Mouse (Mus musculus) ZHBTc4 (cell line): ENCODE measurements at regions not wholly inside any gene's neighbourhood (a gene's known extent, or its start where the extent isn't known, plus 50 kb on each side); places are given as distances from the start of the nearest gene placed in this dataset.
A peak's percentile ranks its signal among the peaks of the same experiment; 100 is the strongest.

Experiments used
- DNase-seq: peaks from one replicate; pipeline ENCODE4 v3.0.0-alpha.2; 2011; ENCODE audit warnings: low read depth, low spot score

DNA sequence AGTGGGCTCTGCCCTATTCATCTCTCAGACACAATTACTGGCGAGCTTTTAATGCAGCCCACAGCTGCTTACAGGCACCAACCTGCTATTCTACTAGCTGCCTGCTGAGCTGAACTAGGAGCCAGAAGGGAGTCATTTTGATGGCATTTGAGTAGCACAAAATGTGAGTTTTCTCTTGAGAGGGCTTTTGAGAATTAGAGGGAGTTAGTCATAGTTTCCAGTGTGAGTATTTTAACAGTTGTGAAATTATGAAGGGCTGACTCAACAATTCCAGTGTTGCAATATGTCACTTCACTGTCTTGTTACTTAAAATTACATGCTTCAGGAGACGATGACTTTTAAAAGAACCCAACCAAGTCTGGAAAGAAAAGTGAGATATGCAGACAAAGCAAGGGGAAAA lies 54.4 kb upstream of the Ly86 start:
- no peak for DNase-seq

DNA sequence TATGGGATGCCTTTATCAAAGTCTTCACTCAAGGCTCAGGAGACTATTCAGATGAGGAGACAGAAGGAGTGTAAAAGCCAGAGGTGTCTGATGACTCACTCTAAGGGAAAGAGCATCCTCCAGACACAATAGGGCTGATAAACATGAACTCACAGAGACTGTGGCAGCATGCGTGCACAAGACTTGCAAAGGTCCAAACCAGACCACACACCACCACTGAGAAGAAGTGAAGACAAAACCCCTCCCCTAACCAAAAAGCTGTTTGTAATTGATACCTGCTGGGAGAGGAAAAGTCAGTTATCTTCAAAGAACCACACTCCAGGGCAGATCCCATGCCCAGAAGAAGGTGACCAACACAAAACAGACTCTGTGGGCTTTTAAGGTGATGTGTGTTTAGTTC lies 56.0 kb upstream of the Ly86 start:
- no peak for DNase-seq

DNA sequence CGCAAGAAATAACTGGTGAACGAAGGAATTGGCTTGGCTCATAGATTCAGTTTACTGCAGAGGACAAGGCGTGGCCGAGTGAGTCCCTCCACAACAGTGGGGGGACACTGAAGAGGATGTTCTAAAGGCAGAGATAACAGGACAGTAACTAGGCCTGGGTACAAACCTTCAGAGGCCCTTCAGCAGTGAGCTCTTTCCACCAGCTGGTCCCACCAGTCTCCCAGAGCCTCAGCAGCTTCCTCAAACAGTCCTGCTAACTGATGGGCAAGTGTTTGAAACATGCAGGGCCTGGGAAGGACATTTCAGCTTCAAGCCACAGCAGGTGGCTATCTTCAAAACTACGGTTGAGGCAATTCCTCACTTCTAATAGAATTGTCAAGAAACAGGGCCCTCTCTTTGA lies 62.5 kb upstream of the Ly86 start:
- no peak for DNase-seq

DNA sequence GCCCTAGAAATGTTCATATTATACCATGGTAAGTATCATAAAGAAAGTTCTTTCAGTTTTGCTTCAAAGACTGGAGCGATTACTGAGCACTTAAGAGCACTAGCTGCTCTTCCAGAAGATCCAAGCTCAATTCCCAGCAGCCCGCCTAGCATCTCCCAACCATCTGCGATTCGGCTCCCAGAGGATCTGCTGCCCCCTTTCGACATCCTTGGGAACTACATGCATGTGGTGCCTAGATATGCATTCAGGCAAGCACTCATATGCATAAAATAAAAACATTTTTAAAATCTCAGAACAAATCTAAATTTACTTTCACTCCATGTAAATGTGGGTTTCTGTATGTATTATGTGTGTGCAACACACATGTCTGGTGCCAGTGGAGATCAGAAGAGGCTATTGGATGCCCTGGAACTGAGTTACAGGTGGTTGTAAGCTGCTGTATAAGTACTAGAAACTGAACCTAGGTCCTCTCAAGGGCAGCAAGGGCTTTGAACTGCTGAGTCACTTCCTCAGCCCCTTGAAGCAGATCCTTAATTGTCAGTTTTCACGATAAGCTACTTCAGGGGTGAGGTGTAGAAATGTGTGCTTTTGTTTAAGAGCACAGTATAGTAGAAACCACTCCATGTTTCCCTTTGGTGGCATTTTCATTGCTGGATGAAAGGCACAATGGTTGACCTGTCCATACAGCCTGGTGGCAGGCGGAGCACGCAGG lies 65.8 kb upstream of the Ly86 start:
- DNase-seq, result peak; percentile 50

DNA sequence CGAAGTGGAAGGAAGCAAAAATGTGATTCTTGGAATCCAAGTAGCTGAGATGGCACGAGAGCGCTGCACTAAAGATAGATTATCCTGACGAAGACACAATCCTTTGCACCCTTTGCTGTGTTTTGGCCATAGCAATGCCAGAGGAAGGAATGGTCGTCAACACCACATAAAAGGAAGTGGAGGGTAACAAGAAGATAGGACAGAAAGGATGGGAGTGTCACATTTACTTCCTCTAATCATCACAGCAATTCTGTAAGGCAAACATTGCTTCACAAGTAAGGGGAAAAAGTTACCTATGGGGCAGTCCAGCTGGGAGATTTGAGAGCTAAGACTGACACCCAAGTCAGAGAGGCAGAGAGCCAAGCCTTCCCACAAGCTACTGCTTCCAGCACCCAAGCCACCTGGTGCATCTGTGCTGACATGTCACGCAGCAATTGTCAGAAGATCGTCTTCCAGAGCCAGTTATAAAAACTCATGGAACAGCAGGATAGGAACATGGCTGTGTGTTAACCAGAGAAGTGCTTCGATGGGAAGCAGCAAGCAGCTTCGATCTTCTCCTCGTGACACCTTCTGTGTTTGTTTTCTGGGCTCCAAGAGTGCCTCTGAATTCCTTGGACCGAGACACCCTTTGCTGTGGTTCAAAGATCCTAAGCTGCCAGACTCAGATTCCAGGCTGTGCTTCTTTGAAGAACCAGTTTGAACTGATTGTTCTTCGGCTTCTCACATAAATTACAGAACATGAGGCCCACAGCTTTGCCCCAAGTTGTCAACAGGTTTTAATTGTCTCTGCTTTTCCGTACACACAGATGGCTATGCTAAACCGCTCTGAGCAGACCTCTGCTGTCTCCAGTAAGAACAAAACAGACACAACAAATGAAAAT lies 95.2 kb upstream of the Ly86 start:
- no peak for DNase-seq

DNA sequence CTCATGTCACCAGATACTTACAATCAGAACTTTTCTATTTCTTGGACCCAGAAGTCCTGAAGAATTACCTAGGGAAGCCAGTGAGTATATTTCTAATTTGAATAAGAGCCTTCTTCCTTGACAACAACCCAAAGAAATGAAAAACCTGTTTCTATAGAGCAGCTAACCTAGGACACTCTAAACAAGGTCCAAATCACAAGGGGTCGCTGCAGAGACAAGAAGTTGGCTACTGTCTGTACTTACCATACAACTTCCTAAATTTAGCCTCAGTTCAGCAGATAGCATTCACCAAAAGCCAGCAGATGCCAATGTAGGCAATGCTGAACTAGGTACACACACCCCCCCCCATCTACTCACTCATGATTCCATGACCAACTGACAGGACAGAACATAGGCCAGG lies 96.3 kb upstream of the Ly86 start:
- no peak for DNase-seq

DNA sequence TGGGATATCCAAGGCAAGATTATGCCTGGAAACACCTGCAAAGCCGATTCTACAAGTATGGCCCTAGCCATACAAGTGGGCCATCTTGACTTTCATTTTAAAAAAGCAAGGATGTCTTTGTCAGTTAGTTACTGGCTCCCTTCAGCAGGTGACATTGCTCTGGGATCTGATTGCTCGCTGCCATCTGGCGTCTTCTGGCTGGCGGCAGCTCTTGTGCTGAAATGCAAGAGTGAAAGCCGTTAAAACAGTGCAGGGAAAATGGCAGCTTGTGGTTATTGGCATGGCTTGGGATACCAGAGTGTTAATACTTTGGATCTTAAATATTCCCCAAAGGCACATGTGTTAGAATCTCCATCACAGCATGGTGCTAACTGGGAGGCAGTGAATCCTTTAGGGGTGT lies 105.0 kb upstream of the Ly86 start:
- no peak for DNase-seq

DNA sequence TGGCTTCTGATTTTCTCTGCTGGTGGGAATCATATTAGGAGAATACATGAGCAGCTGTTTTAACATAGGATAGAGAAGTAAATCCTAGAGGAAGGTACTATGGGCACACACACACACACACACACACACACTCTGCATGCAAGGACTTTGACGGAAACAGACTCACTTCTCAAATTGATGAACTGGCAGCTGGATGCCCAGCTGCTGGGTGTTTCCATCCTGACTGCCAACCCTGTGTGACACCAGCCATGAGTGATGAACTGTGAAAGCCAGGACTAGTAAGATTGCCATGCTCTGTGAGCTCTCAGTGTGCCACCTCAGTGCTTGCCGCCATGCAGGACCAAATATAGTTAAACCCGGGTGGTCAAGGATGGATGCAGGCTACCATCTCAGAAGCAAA lies 107.7 kb upstream of the Ly86 start:
- DNase-seq, result no peak

DNA sequence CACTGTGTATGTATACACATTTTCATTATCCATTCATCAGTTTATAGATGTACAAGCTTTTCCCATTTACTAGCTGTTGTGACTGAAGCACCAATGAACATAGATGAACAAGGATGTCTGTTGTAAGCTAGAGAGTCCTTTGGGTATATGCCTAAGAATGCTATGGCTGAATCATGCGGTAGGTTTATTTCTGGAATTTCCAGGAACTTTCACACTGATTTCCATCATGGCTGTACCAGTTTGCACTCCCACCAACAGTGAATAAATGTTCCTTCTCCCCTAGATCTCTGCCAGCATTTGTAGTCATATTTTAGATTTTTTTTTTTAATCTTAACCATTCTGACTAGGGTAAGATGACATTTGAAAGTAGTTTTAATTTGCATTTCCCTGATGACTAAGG lies 119.2 kb upstream of the Ly86 start:
- no peak for DNase-seq

DNA sequence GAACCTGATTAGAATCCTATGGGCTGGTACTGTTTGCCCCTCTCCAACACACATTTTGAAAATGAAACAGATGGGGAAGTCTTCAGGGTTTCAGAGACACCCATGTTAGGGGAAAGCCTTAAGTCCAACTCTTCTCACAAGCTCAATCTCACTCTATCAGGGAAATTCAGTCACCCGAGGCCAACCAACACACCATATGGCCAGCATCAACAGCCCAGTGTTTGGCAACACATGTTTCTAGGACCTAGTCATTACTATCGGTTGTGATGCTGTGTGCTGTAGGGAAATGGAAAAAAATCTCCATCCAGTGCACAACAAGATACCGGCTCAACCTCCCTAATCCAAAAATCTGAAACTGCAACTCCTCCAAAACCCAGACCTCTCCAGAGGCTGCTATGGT lies 124.6 kb upstream of the Ly86 start:
- no peak for DNase-seq

DNA sequence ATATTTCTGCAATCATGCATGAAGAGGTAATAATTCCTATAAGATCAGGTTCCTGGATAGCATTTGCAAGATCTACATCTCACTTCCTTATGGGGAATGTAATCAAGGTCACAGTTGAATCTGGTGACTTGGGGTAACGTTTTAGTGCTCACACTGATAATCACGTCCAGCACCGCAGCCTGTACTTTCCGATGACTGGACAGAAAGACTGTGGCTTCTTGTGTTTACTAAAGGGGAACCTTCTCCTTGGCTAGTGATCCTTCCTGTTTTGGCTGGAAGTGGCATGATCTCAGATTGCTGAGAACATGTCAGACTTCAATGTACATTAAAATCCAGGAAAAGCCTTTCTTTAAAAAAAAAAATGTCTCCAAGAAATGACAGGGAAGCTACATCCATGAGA lies 126.4 kb upstream of the Ly86 start:
- no peak for DNase-seq

DNA sequence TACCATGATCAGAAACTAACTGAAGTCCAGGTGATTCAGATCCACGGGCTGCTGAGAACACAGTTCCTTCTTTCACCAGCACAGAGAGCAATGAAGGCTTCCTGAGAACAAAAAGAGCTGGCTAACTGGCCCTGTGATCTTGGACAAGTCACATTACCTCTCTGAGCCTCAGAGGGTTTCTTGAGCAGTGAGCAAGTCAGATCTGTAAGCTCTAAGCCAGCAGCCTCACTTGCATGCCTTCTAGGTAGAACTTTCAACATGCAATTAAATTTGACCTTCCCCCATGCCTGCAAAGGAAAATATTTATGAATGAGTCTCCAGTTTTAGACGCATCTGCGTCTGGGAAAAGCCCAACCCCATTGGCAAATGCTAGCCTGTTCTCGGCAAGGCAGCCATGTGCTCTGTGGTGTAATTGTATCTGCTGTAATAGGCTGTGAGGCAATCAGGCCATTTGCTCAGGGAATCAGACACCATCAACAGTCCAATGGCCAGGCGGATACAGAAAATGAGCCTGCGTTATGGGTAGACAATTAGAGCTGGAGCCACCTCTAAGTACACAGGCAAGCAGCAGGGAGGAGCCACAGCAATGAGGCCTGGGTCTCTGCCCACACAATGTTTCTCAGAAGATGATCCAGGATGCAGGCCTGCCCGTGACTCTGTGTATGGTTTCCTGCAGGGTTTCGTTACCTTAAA lies 130.3 kb upstream of the Ly86 start:
- DNase-seq, result no peak

DNA sequence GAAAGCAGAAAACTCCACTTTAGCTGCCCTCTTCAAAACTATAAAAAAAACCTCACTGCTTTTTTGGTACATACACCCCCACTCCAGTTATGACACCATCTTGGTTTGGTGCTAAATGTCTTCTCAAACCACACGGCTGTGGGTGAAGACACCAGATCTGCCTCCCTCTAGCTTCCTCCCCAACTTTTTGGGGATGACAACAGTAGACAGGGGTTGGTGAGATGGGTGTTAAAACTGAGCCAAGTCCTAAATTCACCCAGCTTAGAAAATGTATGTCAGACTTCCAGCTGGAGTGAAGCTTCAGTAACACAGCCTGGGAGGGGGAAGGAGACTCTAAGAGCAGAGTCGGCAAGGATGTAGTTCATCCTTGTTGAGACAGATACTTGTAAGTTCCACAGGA lies 147.1 kb upstream of the F13a1 start:
- DNase-seq, result no peak

DNA sequence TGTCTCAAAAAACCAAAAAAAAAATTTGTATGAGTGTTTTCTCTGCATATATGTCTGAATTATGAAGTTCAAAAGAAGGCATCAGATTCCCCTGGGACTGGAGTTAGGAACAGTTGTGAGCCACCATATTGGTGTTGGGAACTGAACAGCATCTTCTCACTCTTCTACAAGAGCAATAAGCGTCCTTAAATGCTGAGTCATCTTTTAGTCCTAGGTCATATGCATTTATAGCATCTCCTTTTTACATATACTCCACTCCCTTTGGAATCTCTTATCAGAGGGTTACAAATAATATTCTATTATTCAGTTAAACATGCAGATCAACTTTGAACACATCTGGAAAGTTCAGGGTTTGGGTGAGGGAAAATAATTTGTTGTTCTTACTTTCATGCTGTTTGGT lies 145.8 kb upstream of the F13a1 start:
- DNase-seq, result no peak

DNA sequence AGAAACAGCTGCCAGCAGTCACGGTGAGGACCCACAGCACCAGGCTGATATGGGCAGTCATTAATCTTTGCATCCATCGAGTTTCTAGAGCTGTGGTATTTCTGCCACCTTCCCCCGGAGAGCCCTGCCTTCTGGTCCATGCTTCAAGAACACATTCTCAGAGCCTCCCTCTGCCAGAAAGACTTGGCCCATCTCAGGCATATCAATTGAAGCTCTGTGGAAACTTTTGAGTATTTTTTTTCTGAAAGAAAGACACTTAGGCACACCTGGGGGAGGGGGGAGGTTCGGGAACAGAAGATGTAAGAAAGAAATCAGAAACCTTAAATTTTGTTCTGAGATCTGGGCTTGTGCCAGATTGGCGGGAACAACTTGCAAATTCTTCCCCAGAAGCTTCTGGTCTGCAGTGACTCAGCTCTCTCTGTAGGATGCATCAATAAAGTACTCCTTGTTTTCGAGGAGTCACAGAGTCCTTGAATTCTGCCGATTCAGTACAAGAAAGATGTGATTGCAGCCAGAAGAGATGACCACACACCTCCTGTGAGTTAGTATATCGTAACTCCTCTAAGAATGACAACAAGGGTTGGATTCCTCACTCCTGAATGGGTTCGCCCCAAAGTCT lies 131.2 kb upstream of the F13a1 start:
- no peak for DNase-seq

DNA sequence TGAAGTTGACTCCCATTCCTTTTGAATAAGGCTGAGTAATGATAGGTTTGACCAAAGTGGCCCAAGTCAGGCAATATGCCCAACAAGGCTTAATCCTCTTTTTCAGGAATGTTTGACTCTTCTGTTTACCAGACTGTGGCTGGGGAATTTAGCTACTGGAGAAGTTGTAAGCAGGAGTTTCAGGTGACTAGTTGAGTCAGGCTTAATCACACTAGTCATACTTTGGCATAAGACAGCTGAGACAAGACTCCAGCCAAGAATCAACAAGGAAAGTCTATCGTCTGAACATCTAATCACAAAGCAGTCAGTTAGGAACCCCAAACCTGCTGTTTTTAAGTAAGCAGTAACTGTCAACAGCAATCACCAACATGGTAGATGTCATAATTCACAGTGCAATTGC lies 126.5 kb upstream of the F13a1 start:
- no peak for DNase-seq

DNA sequence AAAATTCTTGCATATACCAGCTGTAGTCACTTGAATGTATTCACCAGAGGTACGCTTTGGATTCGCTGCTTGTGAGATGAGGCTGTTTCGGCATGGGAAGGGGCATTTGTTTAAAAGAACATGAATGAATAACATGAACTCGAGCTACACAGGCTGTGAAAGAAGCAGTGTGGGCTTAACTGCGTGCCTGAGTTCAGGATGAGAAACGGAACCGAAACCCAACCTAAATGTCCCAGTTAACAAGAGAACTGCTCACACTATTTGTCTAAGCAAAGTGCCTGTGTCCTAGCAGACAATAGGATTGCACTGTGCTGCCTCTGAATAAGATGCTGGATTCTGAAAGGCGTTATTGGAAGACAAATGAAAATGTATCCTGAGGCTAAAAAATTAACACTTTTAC lies 126.0 kb upstream of the F13a1 start:
- DNase-seq, result no peak

DNA sequence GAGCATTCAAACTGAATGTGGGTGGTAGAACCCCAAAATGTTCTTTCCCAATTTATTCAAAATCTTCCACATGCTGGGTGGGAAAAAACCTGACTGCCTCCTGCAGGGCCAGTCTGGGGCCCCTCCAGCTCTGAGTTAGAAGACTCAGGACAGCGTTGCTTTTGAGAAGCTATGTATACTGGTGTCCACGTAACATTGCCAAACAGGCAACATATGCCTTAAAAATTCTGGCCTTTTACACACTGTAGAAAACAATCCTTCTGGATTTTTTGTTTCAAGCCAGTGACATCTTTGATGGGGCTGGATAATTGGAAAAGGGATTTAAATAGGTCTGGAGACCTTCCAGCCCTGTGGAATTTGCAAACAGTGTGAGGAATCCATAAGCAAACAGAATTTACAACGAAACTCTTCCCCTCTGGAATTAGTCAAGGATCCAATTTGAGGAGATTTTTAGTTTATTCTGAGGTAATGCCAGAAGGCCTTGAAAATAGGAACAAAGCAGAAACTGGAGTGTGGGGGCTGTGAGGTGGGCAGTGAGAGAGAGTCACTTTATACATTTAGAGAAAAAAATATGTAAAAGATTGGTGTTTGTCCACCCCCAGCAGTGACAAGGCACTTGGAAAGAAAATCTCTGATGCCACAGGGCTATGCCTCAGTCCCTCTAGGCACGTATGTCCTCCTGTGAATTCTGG lies 108.9 kb upstream of the F13a1 start:
- DNase-seq, result no peak

DNA sequence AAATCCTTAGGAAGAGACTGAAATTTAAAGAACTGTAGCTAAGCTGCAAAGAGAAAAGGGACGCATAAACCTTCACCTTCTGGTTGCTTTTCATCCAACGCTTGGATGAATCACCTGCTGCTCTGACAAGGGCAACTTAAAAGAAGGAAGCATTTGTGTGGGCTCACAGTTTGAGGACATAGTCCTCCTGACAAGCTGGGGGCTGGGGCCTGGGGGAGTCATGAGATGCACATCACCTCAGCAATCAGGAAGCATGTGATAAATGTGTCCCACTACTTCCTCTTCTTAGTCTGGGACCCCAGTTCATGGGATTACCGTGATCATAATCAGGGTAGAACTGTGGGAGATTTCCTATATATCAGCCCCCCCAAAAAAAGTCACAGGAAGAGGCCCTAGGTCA lies 107.8 kb upstream of the F13a1 start:
- no peak for DNase-seq

DNA sequence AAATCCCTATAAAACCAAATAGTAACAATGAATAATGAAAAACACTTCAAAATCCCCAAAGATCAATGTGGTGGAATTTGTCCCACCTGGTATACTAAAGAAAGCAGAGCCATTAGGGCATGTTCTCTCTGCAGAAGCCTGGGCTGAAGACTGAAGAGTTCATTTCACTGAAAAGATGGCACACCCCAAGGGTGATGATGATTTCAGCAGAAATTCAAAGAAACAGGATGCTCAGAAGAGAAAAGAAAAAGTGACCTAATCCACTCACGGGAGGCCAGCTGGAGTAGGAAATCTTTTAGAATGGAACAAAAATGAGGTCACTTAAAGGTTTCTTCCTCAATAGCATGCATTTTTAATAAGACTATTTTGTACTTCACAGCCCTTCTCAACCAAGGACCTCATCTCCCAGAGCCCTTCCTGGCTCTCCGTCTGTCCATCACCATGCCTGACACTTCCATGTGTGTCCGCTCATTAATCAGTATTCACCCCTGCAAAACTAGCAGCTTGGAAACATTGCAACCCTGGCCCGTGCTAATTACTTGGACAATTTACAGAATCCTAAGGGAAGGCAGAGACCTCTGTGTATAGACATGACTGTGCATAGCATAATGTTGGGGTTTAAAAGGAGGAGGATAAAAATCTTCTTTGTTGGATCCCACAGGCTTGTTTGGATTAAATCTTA lies 101.9 kb upstream of the F13a1 start:
- DNase-seq, result no peak

DNA sequence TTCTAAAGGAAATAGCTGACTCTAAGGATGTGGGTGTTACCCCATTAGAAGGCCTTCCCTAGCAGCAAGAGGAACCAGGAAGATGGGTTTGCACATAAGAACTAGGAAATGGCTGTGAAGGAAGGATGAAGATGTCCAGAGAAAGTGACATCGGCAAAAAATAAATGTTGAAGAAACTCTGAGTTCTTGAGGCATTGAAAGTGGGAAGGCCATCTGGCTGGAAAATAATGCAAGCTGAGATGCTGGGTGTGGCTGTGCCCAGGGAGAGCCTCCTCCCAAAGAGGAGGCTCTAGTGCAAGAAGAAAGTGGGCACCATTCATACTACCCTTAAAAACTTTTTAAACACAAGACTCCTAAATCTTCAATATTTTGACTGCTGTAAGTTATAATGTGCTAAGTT lies 99.9 kb upstream of the F13a1 start:
- no peak for DNase-seq
